8 mouse cellular contexts compared by ENCODE assay signal in the genomic region with DNA sequence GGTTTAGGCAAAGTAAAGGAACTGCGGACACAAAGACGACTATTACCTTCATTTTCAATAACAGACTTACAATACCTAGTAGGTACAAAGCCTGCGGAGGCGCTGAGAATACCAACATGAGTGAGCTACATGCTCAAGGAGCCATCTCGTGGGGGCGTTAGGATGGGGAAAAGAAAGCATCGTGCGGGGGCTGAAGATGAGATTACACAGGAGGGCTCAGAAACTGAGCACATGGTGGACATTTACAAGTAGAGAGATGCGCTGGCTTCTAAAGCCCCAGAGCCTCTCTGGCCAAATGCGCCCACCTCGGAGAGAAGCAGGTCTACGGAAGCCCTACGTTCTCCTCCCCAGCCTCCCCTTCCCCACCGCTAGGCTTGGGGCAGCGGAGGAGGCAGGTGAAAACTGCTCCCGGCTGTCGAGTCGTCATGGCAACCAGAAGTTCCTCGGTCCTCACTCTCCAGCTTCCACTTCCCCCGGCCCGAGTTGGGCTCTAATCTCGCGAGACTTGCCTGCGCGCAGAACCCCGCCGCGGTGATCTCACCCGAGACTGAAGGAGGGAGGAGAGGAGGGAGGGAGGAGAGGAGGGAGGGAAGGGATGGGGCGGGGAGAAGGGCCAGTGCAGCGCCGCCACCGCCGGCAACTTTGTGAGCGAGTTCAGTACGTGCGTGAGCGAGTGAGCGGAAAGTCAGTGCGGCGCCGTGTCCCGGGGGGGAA. TPM values are rescaled to one million over a fixed set of nuclear protein-coding genes. Genes with fewer than 3 reads are reported as not detected.
DNase-seq lines count a peak whose midpoint lies in the region; ATAC-seq and TF ChIP-seq lines count a peak whose summit lies in the region.

Sipa1l1 (plus strand) TSS at position 501 of the 714 bp plus-strand sequence.

- intact Hi-C loops in gastrocnemius, adult 2 months (cut with DNase I), result no loop called here
- intact Hi-C loops in left cerebral cortex, adult 2 months (cut with DNase I), result loop anchor here (1.0 to 2.0 kb wide), 3 partner anchors 46 to 97 kb away; no protein-coding TSS in a partner anchor

- no peaks in the 10 kb centered on the region for H3K27me3 ChIP-seq in hindbrain, postnatal 0 days (ENCODE audit: insufficient read depth, low read length)

- H3K27ac ChIP-seq in gastrocnemius, adult 2 months, result peak within 1 kb of the TSS; percentile 85
- peak within 1 kb of the TSS; percentile 90 for H3K27ac ChIP-seq in hindbrain, postnatal 0 days
- peak within 1 kb of the TSS; percentile 95 for H3K27ac ChIP-seq in left cerebral cortex, adult 2 months

- ATAC-seq in hindbrain, postnatal 0 days, result peak; percentile 96
- ATAC-seq in megakaryocyte, adult 5-6 weeks (ENCODE audit: poor library complexity, severe bottlenecking), result peak; percentile 91

- H3K4me2 ChIP-seq in hindbrain, postnatal 0 days (ENCODE audit: low read depth, low read length), result peak within 1 kb of the TSS; percentile 100

- DNase-seq in WW6 (ENCODE audit: low read depth, low spot score), result peak; percentile 96
- peak; percentile 82 to 94 for DNase-seq in cerebellum, postnatal 4 days (ENCODE audit: low spot score in 2 of 2)
- peak; percentile 95 for DNase-seq in gastrocnemius, adult 2 months
- DNase-seq in hindbrain, postnatal 0 days (ENCODE audit: low spot score), result peak; percentile 98
- peak; percentile 95 to 96 for DNase-seq in left cerebral cortex, adult 2 months (ENCODE audit: extremely low spot score in 1 of 2, low spot score in 2 of 2)
- peak; percentile 94 to 97 for DNase-seq in right cerebral cortex, adult 2 months (ENCODE audit: low spot score in 2 of 2)
- peak; percentile 96 for DNase-seq in urinary bladder, postnatal 14 days (ENCODE audit: low spot score)

- under 1% methylated on average over 41 of the region's 43 CpGs for WGBS in hindbrain, postnatal 0 days

- peak within 1 kb of the TSS; percentile 97 for H3K4me3 ChIP-seq in gastrocnemius, adult 2 months
- peak within 1 kb of the TSS; percentile 82 for H3K4me3 ChIP-seq in hindbrain, postnatal 0 days (ENCODE audit: low read length)
- peak within 1 kb of the TSS; percentile 65 for H3K4me3 ChIP-seq in left cerebral cortex, adult 2 months

- H3K9me3 ChIP-seq in hindbrain, postnatal 0 days (ENCODE audit: low read length), result no peaks in the 10 kb centered on the region

- H3K4me1 ChIP-seq in hindbrain, postnatal 0 days (ENCODE audit: insufficient read depth, low read length), result peaks cover 17% of the 10 kb centered on the region

- H3K9ac ChIP-seq in hindbrain, postnatal 0 days (replicated peaks; ENCODE audit: low read length), result peak within 1 kb of the TSS; percentile 89

- TF ChIP-seq CTCF in gastrocnemius, adult 2 months (IDR thresholded peaks at IDR 0.05), result no peak
- TF ChIP-seq CTCF in hindbrain, postnatal 0 days (IDR thresholded peaks at IDR 0.05; ENCODE audit: low read depth), result peak; percentile 47
- peak; percentile 8 for TF ChIP-seq CTCF in left cerebral cortex, adult 2 months (IDR thresholded peaks at IDR 0.05)

- no peaks in the 10 kb centered on the region for H3K36me3 ChIP-seq in hindbrain, postnatal 0 days (ENCODE audit: insufficient read depth, low read length)

RNA-seq across cellular contexts. Expression of gene Sipa1l1, which starts in this region (rescaled TPM):
- total RNA-seq in gastrocnemius, adult 2 months (2021), result 10 to 100 TPM in 1 of 2 experiments, 1 to 10 TPM in 1; 7.4 to 10.6 TPM
- 22.9 and 24.3 TPM in 2 replicates for total RNA-seq in hindbrain, postnatal 0 days (2014; rRNA removed)
- polyA plus RNA-seq in hindbrain, postnatal 0 days (2015; fragmentation: Nextera tagmentation; extraction: Ambion mirVana), result 7.6 and 8.2 TPM in 2 replicates
- 100 to 1,000 TPM; 311 to 327 TPM for total RNA-seq in left cerebral cortex, adult 2 months (2021)
- 7.0 and 7.8 TPM in 2 replicates for total RNA-seq in megakaryocyte, adult 5-6 weeks (2015)
- total RNA-seq in megakaryocyte, adult 5-6 weeks (2017), result 8.1 and 8.9 TPM in 2 replicates

Comparison
In these comparisons a context has a peak if more than half of its experiments do, and no peak if none do; other contexts are left out.
1. Peak in every context shown above with its lines: DNase-seq, ATAC-seq, H3K4me3 ChIP-seq and H3K27ac ChIP-seq.
2. RNA of gene Sipa1l1 (total RNA-seq): 311 to 327 TPM in left cerebral cortex, adult 2 months; 22.9 to 24.3 TPM in hindbrain, postnatal 0 days, 7.4 to 10.6 TPM in gastrocnemius, adult 2 months and 7.0 to 8.9 TPM in megakaryocyte, adult 5-6 weeks; every median in the first group is over 10 times any median in the second.